Mouse (Mus musculus) layer of hippocampus, adult 9-11 months (tissue): ENCODE measurements around the gene 1810046K07Rik.
A peak's percentile ranks its signal among the peaks of the same experiment; 100 is the strongest.

Source experiments
- DNase-seq: peaks from one replicate; pipeline ENCODE4 v3.0.0; 2022

1810046K07Rik gene

GRCm38 (mm10) chr9:51328731-51329130 lies at the start of gene 1810046K07Rik:
TSS of gene 1810046K07Rik (minus strand) at chr9:51328917.
- DNase-seq = no peak

- DNase-seq = no peak
Measured at GRCm38 (mm10) chr9:51369560-51369959, 40.8 kb upstream of the 1810046K07Rik start.

- no peak for DNase-seq
Measured at GRCm38 (mm10) chr9:51367124-51367523, 38.4 kb upstream of the 1810046K07Rik start.

GRCm38 (mm10) chr9:51364059-51364458 lies 35.3 kb upstream of the 1810046K07Rik start:
- no peak for DNase-seq

- no peak for DNase-seq
Measured at GRCm38 (mm10) chr9:51353511-51353910, 24.8 kb upstream of the 1810046K07Rik start.

GRCm38 (mm10) chr9:51352896-51353295 lies 24.2 kb upstream of the 1810046K07Rik start:
- no peak for DNase-seq

GRCm38 (mm10) chr9:51349422-51349821 lies 20.7 kb upstream of the 1810046K07Rik start:
- no peak for DNase-seq

- DNase-seq = no peak
Measured at GRCm38 (mm10) chr9:51345768-51346167, 17.1 kb upstream of the 1810046K07Rik start.

- DNase-seq = peak; percentile 80
Measured at GRCm38 (mm10) chr9:51335294-51336010, 6.7 kb upstream of the 1810046K07Rik start.

- no peak for DNase-seq
Measured at GRCm38 (mm10) chr9:51331449-51332238, 2.9 kb upstream of the 1810046K07Rik start.

GRCm38 (mm10) chr9:51327555-51327903 lies 1.2 kb downstream of the 1810046K07Rik start:
- no peak for DNase-seq

GRCm38 (mm10) chr9:51326619-51327554 lies 1.8 kb downstream of the 1810046K07Rik start:
- DNase-seq = no peak

- DNase-seq = no peak
Measured at GRCm38 (mm10) chr9:51324406-51325065, 4.2 kb downstream of the 1810046K07Rik start.

GRCm38 (mm10) chr9:51320096-51320495 lies 8.6 kb downstream of the 1810046K07Rik start:
- DNase-seq = no peak

- no peak for DNase-seq
Measured at GRCm38 (mm10) chr9:51318246-51318645, 10.5 kb downstream of the 1810046K07Rik start.

- no peak for DNase-seq
Measured at GRCm38 (mm10) chr9:51317322-51317721, 11.4 kb downstream of the 1810046K07Rik start.

GRCm38 (mm10) chr9:51315402-51316063 lies 13.2 kb downstream of the 1810046K07Rik start:
- no peak for DNase-seq

- no peak for DNase-seq
Measured at GRCm38 (mm10) chr9:51312554-51313317, 16.0 kb downstream of the 1810046K07Rik start.

GRCm38 (mm10) chr9:51310515-51310914 lies 18.2 kb downstream of the 1810046K07Rik start:
- DNase-seq = no peak

- no peak for DNase-seq
Measured at GRCm38 (mm10) chr9:51306351-51306750, 22.4 kb downstream of the 1810046K07Rik start.

GRCm38 (mm10) chr9:51305146-51305545 lies 23.6 kb downstream of the 1810046K07Rik start:
- DNase-seq = peak; percentile 77
